Mouse (Mus musculus) neural tube, embryonic 12.5 days (tissue): ENCODE measurements around the gene Zmiz1. TPM values are rescaled to one million over a fixed set of nuclear protein-coding genes. Genes with fewer than 3 reads are reported as not detected.

Experiments used
- ATAC-seq: fragments of 200-750 bp; cut with Nextera tagmentation; 2 replicates; pipeline ENCODE4 v1.8.0; 2017; ENCODE audit warnings: low read depth, mild to moderate bottlenecking, moderate TSS enrichment, moderate library complexity; ENCODE audit not compliant: low FRiP score
- H3K27ac ChIP-seq: fragments of 300-500 bp; sonication (generic); 2 replicates; pipeline ENCODE4 v1.5.1; 2016
- H3K27me3 ChIP-seq: fragments of 300-500 bp; sonication (generic); replicated peaks from 2 replicates; pipeline ENCODE4 v1.6.1; 2016; ENCODE audit warnings: mild to moderate bottlenecking
- H3K36me3 ChIP-seq: fragments of 300-500 bp; sonication (generic); 2 replicates; pipeline ENCODE4 v1.6.1; 2016; ENCODE audit warnings: mild to moderate bottlenecking
- H3K4me1 ChIP-seq: fragments of 300-500 bp; sonication (generic); 2 replicates; pipeline ENCODE4 v1.6.1; 2016
- H3K4me2 ChIP-seq: fragments of 300-500 bp; sonication (generic); replicated peaks from 2 replicates; pipeline ENCODE4 v1.6.1; 2016; ENCODE audit warnings: mild to moderate bottlenecking
- H3K4me3 ChIP-seq: fragments of 300-500 bp; sonication (generic); 2 replicates; pipeline ENCODE4 v1.5.1; 2016
- H3K9ac ChIP-seq: fragments of 300-500 bp; sonication (generic); 2 replicates; pipeline ENCODE4 v1.6.1; 2016; ENCODE audit warnings: mild to moderate bottlenecking
- H3K9me3 ChIP-seq: fragments of 300-500 bp; sonication (generic); 2 replicates; pipeline ENCODE4 v1.6.1; 2016; ENCODE audit warnings: mild to moderate bottlenecking
- WGBS: fragments of 180-500 bp; shearing (Covaris S2); methylation state at CpG from one replicate; pipeline ENCODE4 v1.1.7; 2016; 5-methylcytosine and 5-hydroxymethylcytosine counted together
- polyA plus RNA-seq: library from polyadenylated mRNA; unstranded; fragments of >200 nt; fragmentation: Nextera tagmentation; extraction: Ambion mirVana; gene quantifications from 2 replicates; pipeline ENCODE4 v1.2.1, GENCODE M21; 2016

The Zmiz1 gene
- polyA plus RNA-seq, 1 experiment from 2014 or later, result 63.4 TPM

GRCm38 (mm10) chr14:25458111-25459015 lies 622 bp upstream of the Zmiz1 start:
- under 1% methylated on average over 37 of the region's 37 CpGs for WGBS
- Histone ChIP-seq H3K4me2 (peak overlapping the region; percentile 96), H3K27me3 (no peaks in the 10 kb centered on the region), H3K4me3 (peak overlapping the region; percentile 97), H3K36me3 (no peaks in the 10 kb centered on the region), H3K9me3 (no peaks in the 10 kb centered on the region), H3K27ac (peak overlapping the region; percentile 99), H3K4me1 (peaks cover 41% of the 10 kb centered on the region), H3K9ac (peak overlapping the region; percentile 99)
- peak; percentile 5; the same call in 1 of the 2 replicates for ATAC-seq

DNA sequence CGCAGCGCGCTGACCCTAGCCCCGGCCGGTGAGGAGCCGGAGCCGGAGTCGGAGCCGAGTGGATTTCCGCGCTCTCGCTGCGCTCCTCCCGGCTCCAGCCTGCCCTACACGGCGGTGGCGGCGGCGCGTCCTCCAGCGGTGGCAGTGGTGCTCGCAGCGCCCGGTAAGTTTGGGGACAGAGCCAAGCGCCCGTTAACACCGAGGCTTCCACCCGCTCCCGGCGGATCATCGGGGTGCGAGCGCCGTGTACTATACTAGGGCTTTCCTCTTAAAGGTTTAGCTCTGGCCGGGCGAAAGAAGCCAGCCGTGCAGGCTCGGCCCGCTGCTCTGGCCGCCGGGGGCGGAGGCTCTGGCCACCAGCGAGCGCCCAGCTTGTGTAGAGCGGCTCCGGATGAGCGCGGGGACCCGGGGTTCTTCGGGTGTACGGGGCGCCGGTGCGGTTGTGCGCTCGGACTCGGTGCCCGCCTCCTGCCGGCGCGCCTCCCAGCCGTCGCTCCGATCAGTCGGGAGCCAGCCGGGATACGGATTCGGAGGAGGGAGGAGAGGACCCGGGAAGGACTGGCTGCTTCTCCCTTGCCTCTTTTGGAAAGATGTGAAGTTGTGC lies 511 bp downstream of the Zmiz1 start:
- Histone ChIP-seq H3K4me1 (peaks cover 52% of the 10 kb centered on the region), H3K27me3 (no peaks in the 10 kb centered on the region), H3K27ac (peak overlapping the region; percentile 99), H3K9me3 (no peaks in the 10 kb centered on the region), H3K4me3 (peak overlapping the region; percentile 97), H3K9ac (peak overlapping the region; percentile 99), H3K4me2 (peak overlapping the region; percentile 96), H3K36me3 (no peaks in the 10 kb centered on the region)
- under 1% methylated on average over 69 of the region's 69 CpGs for WGBS
- peak; percentile 14 for ATAC-seq

DNA sequence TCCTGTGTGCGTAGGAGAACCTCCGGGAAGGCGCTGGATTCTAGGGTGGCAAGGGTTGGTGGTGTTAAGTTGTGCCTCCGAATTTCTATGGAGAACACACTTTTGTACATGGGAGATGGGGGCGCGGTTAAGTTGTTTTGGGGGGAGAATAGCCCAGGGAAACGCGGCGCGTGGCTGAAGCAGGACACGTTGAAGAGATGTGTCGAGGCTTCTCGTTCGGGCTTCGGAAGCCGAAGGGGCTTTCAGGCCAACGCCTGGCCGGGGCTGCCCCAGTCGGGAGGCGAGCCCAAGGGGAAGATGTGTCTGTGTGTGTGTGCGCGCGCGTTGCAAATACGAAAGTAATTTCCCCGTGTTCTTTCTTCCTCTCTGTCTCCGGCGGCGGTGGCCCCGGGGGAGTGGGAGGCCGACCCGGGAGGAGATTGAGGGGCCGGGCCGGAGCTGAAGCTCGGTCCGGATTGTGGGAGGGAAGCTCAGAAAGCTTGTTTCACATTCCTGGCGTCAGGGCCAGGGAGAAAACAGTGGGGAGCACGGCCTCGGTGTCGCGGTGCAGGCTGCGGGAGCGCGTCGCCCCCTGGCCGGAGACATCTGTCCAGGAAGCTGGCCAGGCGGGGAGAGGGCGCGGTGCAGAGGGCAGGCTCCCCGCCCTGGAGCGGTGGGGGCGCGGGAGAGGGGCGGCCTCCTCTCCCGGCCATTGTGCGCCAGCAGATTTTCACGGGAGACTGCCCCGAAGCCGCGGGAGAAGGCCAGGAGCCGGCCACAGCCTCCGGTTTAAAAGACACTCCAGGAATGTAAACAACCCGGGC lies 1.2 kb downstream of the Zmiz1 start:
- no peaks in the 10 kb centered on the region for H3K36me3 ChIP-seq
- H3K4me1 ChIP-seq, result peaks cover 59% of the 10 kb centered on the region
- no peaks in the 10 kb centered on the region for H3K9me3 ChIP-seq
- peak overlapping the region; percentile 99 for H3K9ac ChIP-seq
- WGBS, result under 1% methylated on average over 61 of the region's 63 CpGs
- peak overlapping the region; percentile 97 for H3K4me3 ChIP-seq
- H3K27ac ChIP-seq, result peak overlapping the region; percentile 99
- H3K4me2 ChIP-seq, result peak overlapping the region; percentile 96
- ATAC-seq, result no peak
- no peaks in the 10 kb centered on the region for H3K27me3 ChIP-seq

- H3K4me1 ChIP-seq, result peaks cover 65% of the 10 kb centered on the region
- H3K4me2 ChIP-seq, result peak overlapping the region; percentile 96
- H3K27me3 ChIP-seq, result no peaks in the 10 kb centered on the region
- under 1% methylated on average over 41 of the region's 42 CpGs for WGBS
- H3K9ac ChIP-seq, result peak overlapping the region; percentile 99
- no peak for ATAC-seq
- no peaks in the 10 kb centered on the region for H3K36me3 ChIP-seq
- H3K27ac ChIP-seq, result peak overlapping the region; percentile 99
- no peaks in the 10 kb centered on the region for H3K9me3 ChIP-seq
- peak overlapping the region; percentile 97 for H3K4me3 ChIP-seq
Measured at GRCm38 (mm10) chr14:25460801-25461675, 2.1 kb downstream of the Zmiz1 start.

DNA sequence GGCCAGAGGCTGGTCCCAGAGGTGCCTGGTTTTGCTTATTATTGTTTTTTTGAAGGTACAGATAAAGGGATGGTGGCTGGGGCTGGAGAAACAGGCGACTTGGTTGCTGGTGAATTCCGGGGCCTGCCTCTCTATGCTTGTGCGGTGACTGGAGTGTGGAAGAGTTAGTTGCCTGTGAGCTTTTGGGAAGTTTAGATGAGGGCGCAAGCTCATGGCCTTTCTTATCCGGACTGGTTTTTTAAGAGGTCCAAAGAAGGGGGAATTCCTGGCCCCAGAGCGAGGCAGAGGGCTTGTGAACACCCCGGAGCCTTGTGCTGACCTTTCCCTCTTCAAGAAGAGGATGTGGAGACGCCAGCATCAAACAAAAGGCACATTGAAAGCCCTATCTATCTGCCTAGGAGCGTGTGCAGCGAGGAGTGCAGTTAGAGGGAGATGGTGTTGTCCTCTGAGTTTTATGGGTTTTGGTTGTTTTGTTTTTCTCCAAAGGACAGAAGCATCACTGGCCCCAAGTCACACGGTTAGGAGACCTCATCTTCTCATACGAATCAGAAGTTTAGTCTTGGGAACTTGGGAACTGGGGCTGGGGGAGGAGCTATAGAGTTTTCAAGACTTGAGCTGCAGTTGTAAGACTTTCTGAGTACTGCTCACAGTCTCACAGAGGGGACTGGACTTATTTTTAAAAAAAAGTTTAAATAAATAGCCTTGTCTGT lies 2.8 kb downstream of the Zmiz1 start:
- H3K9me3 ChIP-seq, result no peaks in the 10 kb centered on the region
- no peaks in the 10 kb centered on the region for H3K36me3 ChIP-seq
- H3K9ac ChIP-seq, result peak overlapping the region; percentile 99
- peak overlapping the region; percentile 97 for H3K4me3 ChIP-seq
- WGBS, result 2% methylated on average over 12 of the region's 12 CpGs
- no peak for ATAC-seq
- H3K4me1 ChIP-seq, result peaks cover 65% of the 10 kb centered on the region
- peak overlapping the region; percentile 99 for H3K27ac ChIP-seq
- peak overlapping the region; percentile 96 for H3K4me2 ChIP-seq
- no peaks in the 10 kb centered on the region for H3K27me3 ChIP-seq

DNA sequence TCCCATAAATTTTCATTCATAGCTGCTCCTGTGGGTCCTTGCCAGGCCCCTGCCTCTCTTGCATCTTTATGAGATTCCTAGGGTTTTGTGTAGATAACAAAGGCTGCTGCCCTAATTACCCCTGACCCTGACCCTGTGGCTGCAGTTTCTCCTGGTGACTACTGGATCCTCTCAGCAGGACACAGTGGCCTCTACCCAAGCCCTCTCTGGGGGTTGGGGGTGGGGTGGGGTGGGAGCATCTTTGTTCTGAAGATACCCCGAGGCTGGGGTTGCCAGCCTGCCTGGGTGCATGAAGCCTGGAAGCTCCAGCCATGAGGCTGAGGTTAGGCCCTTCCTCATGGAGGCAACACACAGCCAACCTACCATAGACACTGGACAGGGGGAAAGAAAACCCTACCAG lies 4.0 kb downstream of the Zmiz1 start:
- H3K27me3 ChIP-seq, result no peaks in the 10 kb centered on the region
- H3K9ac ChIP-seq, result peak overlapping the region; percentile 23
- no peaks in the 10 kb centered on the region for H3K9me3 ChIP-seq
- peaks cover 72% of the 10 kb centered on the region for H3K4me1 ChIP-seq
- no peak overlapping the region for H3K4me3 ChIP-seq
- H3K36me3 ChIP-seq, result no peaks in the 10 kb centered on the region
- H3K27ac ChIP-seq, result no peak overlapping the region
- peak overlapping the region; percentile 96 for H3K4me2 ChIP-seq
- WGBS, result 0% methylated on average over 1 of the region's 1 CpGs
- no peak for ATAC-seq

- H3K4me3 ChIP-seq, result no peak overlapping the region
Measured at GRCm38 (mm10) chr14:25463919-25464318, 4.9 kb downstream of the Zmiz1 start.

GRCm38 (mm10) chr14:25464611-25465307 lies 5.8 kb downstream of the Zmiz1 start:
- Histone ChIP-seq H3K4me3 (no peak overlapping the region), H3K27me3 (no peaks in the 10 kb centered on the region), H3K4me1 (peaks cover 84% of the 10 kb centered on the region), H3K9ac (0 out of 2 replicates have a peak overlapping the region, but pooled peaks have one; percentile 33), H3K9me3 (no peaks in the 10 kb centered on the region), H3K36me3 (no peaks in the 10 kb centered on the region), H3K27ac (no peak overlapping the region), H3K4me2 (peak overlapping the region; percentile 96)
- WGBS, result 50% methylated on average over 8 of the region's 8 CpGs
- ATAC-seq, result no peak

More at GRCm38 (mm10) chr14:25463919-25464318, 4.9 kb downstream of the Zmiz1 start:
- Histone ChIP-seq H3K36me3 (no peaks in the 10 kb centered on the region), H3K4me1 (peaks cover 76% of the 10 kb centered on the region), H3K27me3 (no peaks in the 10 kb centered on the region), H3K9ac (0 out of 2 replicates have a peak overlapping the region, but pooled peaks have one; percentile 1), H3K4me2 (peak overlapping the region; percentile 96), H3K27ac (no peak overlapping the region), H3K9me3 (no peaks in the 10 kb centered on the region)
- 42% methylated on average over 9 of the region's 9 CpGs for WGBS
- ATAC-seq, result no peak

DNA sequence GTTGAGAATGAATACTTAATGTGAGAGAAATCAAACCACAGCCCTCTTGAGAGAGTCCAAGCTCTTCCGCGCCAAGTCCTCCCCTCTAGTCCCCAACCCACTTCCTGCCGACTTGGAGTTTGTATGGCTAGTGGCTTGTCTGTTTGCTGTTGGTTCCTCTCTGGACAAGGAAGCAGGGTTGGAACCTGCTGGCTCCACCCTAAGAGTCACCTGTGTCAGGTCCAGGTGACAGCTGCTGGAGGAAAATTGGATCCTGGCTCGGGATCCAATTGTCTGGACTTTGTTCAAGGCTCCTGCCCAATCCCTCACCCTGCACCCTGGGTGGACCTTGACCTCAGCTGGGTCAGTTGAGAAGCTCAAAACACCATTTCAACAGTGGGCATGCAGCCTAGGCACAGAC lies 7.4 kb downstream of the Zmiz1 start:
- peaks cover 98% of the 10 kb centered on the region for H3K4me1 ChIP-seq
- no peak overlapping the region for H3K4me2 ChIP-seq
- H3K27me3 ChIP-seq, result no peaks in the 10 kb centered on the region
- H3K27ac ChIP-seq, result no peak overlapping the region
- H3K4me3 ChIP-seq, result no peak overlapping the region
- WGBS, result 69% methylated on average over 4 of the region's 4 CpGs
- H3K9me3 ChIP-seq, result no peaks in the 10 kb centered on the region
- H3K36me3 ChIP-seq, result no peaks in the 10 kb centered on the region
- ATAC-seq, result no peak
- H3K9ac ChIP-seq, result no peak overlapping the region

- H3K9me3 ChIP-seq, result no peaks in the 10 kb centered on the region
- no peaks in the 10 kb centered on the region for H3K36me3 ChIP-seq
- H3K4me1 ChIP-seq, result peaks cover 98% of the 10 kb centered on the region
- H3K27ac ChIP-seq, result no peak overlapping the region
- 86% methylated on average over 10 of the region's 10 CpGs for WGBS
- H3K27me3 ChIP-seq, result no peaks in the 10 kb centered on the region
- H3K9ac ChIP-seq, result no peak overlapping the region
- H3K4me2 ChIP-seq, result no peak overlapping the region
- no peak overlapping the region for H3K4me3 ChIP-seq
- no peak for ATAC-seq
Measured at GRCm38 (mm10) chr14:25467911-25468668, 9.1 kb downstream of the Zmiz1 start.
